Mouse (Mus musculus) lung, embryonic 14.5 days (tissue): ENCODE measurements at regions not wholly inside any gene's neighbourhood (a gene's known extent, or its start where the extent isn't known, plus 50 kb on each side); places are given as distances from the start of the nearest gene placed in this dataset.

Experiments used
- ATAC-seq: fragments of 200-750 bp; cut with Nextera tagmentation; 2 replicates; pipeline ENCODE4 v1.8.0; 2017; ENCODE audit warnings: mild to moderate bottlenecking, moderate TSS enrichment, moderate library complexity; ENCODE audit not compliant: insufficient read depth
- DNase-seq: peaks from one replicate; pipeline ENCODE4 v3.0.0-alpha.2; 2015
- H3K27ac ChIP-seq: fragments of 300-500 bp; sonication (generic); 2 replicates; pipeline ENCODE4 v1.5.1; 2014; ENCODE audit warnings: low read depth, mild to moderate bottlenecking, moderate library complexity
- H3K27me3 ChIP-seq: fragments of 300-500 bp; sonication (generic); 2 replicates; pipeline ENCODE4 v1.6.1; 2014; ENCODE audit warnings: low read length, control low read depth; ENCODE audit not compliant: insufficient read depth
- H3K36me3 ChIP-seq: fragments of 300-500 bp; sonication (generic); 2 replicates; pipeline ENCODE4 v1.6.1; 2014; ENCODE audit warnings: control low read depth; ENCODE audit not compliant: insufficient read depth
- H3K4me1 ChIP-seq: fragments of 300-500 bp; sonication (generic); 2 replicates; pipeline ENCODE4 v1.6.1; 2014; ENCODE audit warnings: antibody characterized with exemption, control low read depth; ENCODE audit not compliant: insufficient read depth
- H3K4me2 ChIP-seq: fragments of 300-500 bp; sonication (generic); 2 replicates; pipeline ENCODE4 v1.6.1; 2014; ENCODE audit warnings: mild to moderate bottlenecking
- H3K4me3 ChIP-seq: fragments of 300-500 bp; sonication (generic); 2 replicates; pipeline ENCODE4 v1.5.1; 2014; ENCODE audit warnings: low read depth, low read length
- H3K9ac ChIP-seq: fragments of 300-500 bp; sonication (generic); 2 replicates; pipeline ENCODE4 v1.6.1; 2014
- H3K9me3 ChIP-seq: fragments of 300-500 bp; sonication (generic); 2 replicates; pipeline ENCODE4 v1.6.1; 2016; ENCODE audit warnings: low read depth, low read length, control low read depth
- CTCF ChIP-seq: IDR thresholded peaks from 2 replicates; pipeline ENCODE4 v1.5.1; 2016; ENCODE audit warnings: antibody characterized with exemption, low read depth
- WGBS: fragments of 180-500 bp; shearing (Covaris S2); extraction: QIAGEN DNeasy Blood & Tissue Kit; methylation state at CpG from one replicate; pipeline ENCODE4 v1.1.7; 2014; 5-methylcytosine and 5-hydroxymethylcytosine counted together

GRCm38 (mm10) chr16:74462436-74462835 lies 50.8 kb upstream of the Robo2 start:
- Histone ChIP-seq H3K27me3 (no peaks in the 10 kb centered on the region), H3K27ac (no peak overlapping the region), H3K4me1 (no peaks in the 10 kb centered on the region; the same call in 1 of the 2 replicates), H3K4me3 (no peak overlapping the region), H3K9ac (no peak overlapping the region), H3K36me3 (no peaks in the 10 kb centered on the region), H3K9me3 (no peaks in the 10 kb centered on the region), H3K4me2 (no peak overlapping the region)
- no peak for DNase-seq
- no peak for ATAC-seq
- whole genome bisulfite sequencing, result 87% methylated on average over 3 of the region's 3 CpGs
- no peak for TF ChIP-seq CTCF
